Mouse (Mus musculus) adrenal gland, postnatal 14 days (tissue): ENCODE results near the gene 9530002B09Rik. TPM values are rescaled to one million over a fixed set of nuclear protein-coding genes. Genes with fewer than 3 reads are reported as not detected.

Source experiments
- DNase-seq: peaks from one replicate; pipeline ENCODE4 v3.0.0; 2021; ENCODE audit warnings: mixed read lengths
- long read RNA-seq, 2 experiments: library from polyadenylated mRNA; stranded (forward); transcript quantifications; one replicate each; pipeline ENCODE4 v2.0.0; 2021
- total RNA-seq: library from RNA; stranded (reverse); gene quantifications from 2 replicates; pipeline ENCODE4 v1.2.3, GENCODE M21; 2021

Gene 9530002B09Rik
- not detected in 2 replicates for total RNA-seq
- long read RNA-seq, experiment 1, result 0 reads
- long read RNA-seq, experiment 2, result 0 reads

GRCm38 (mm10) chr4:122688975-122689374, at the start of gene 9530002B09Rik:
9530002B09Rik (plus strand) TSS chr4:122689275.
- no peak for DNase-seq

Other genes with a start within 250 kb of the 9530002B09Rik start
- gene Ppt1, start 147.0 kb downstream of the 9530002B09Rik start, total RNA-seq, result 48.6 and 55.9 TPM in 2 replicates
- gene Cap1, start 196.8 kb downstream of the 9530002B09Rik start, total RNA-seq, result 125 and 139 TPM in 2 replicates